Mouse (Mus musculus) cerebellum, adult 9-11 months (tissue): Measurements from ENCODE around the gene Serinc5.

Experiments
- DNase-seq: peaks from one replicate; pipeline ENCODE4 v3.0.0; 2022

Gene Serinc5

GRCm38 (mm10) chr13:92706342-92707061 is 95.6 kb downstream of the Serinc5 start:
- no peak for DNase-seq

DNA sequence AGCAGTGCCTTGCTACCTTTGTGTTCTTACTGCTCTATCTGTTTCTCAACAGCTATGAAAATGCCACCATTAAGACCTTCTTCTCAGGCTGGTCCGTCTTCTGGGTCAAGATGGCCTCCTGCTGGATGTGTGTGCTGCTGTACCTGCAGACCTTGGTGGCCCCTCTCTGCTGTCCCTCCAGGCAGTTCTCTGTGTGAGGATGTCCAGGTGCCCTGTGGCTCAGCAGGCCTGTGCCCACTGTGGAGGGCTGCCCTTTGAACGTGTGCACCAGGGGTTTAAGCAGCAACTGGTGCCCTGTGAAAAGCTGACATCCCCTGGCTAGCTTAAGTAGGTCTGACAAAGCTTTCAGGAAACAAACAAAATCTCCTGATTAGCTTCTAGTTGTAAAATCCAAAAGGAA is 97.0 kb downstream of the Serinc5 start:
- DNase-seq = no peak

GRCm38 (mm10) chr13:92708466-92708865 is 97.6 kb downstream of the Serinc5 start:
- DNase-seq = no peak

- no peak for DNase-seq
Measured at GRCm38 (mm10) chr13:92709535-92709934, 98.6 kb downstream of the Serinc5 start.

DNA sequence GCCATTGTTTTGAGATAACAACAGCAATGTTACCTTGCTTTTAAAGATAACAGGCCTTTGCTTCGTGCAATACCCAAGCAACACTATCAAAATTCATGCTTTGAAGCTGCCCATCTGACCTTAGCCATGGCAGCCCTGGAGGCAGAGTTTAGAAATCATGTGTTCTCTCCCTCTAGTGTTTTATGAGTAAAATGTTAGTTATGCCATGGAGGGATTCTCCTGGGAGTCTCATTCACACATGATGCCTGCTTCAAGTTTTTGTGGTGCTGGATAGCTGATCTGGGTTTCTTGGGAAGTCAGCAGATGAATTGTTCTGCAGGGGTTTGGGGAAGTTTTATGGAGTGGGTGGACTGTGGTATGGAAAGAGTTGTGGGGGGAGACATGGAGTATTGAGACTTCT is 99.5 kb downstream of the Serinc5 start:
- DNase-seq = no peak

GRCm38 (mm10) chr13:92711821-92712220 is 100.9 kb downstream of the Serinc5 start:
- DNase-seq = no peak

GRCm38 (mm10) chr13:92712619-92713018 is 101.7 kb downstream of the Serinc5 start:
- no peak for DNase-seq

- no peak for DNase-seq
Measured at GRCm38 (mm10) chr13:92717851-92718665, 107.2 kb downstream of the Serinc5 start.

- DNase-seq = no peak
Measured at GRCm38 (mm10) chr13:92721006-92721405, 110.1 kb downstream of the Serinc5 start.

GRCm38 (mm10) chr13:92722389-92722788 is 111.5 kb downstream of the Serinc5 start:
- no peak for DNase-seq

DNA sequence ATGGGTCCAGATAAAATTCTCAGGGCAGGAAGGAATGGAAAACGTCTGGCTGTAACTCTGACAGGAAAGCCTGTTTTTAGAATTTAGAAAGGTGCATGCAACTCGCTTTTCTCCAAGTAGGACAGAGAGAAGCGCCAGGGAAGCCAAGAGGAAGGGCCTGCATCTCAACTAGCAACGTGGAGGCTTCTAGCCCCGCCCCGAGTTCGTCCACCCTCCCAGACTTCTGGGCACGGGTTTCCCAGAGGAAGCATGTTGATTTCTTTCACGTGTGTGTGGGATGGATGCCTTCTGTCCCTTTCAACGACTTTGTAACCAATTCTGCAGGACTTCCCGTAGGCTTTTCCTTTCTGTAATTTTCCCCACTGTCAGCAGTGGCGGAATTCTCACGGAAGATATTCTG is 118.9 kb downstream of the Serinc5 start:
- no peak for DNase-seq

DNA sequence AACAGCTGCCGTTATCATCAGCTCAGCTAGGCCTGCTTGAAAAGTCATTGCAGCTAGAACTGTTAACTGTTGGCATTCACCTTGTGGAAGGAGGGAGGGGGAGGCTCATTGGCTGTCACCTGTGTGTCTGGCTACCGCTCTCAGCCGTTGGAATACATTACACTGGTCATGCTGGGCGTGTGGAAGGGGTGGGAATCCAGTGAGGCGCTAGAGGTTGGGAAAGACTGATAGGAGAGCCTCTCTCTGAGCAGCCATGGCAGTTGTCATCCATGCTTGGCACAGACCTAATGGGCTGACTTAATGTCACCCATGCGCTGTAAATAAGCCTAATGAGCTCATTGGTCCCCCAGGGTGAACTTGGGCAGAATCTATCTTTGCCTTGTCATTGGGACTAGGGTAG is 120.9 kb downstream of the Serinc5 start:
- no peak for DNase-seq

DNA sequence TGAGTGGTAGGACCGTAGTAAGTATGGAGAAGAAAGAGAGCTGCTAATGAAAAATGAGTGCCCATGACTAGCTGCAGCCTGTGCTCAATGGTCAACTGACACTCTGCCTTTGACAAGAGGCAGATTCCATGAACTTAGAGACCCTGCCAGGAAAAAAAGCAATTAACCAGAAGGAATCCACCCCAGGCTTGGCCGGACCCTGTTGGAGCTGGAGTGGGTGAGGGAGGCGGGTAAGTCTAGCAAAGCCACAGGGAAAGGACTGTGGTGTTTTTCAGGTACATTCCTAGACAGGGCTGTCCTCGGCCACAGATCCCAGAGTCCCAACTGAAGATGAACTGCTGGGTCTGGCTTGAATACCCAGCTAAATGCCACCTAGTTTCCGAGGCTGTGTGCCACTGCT is 121.9 kb downstream of the Serinc5 start:
- no peak for DNase-seq

- peak; percentile 62 for DNase-seq
Measured at GRCm38 (mm10) chr13:92733252-92733651, 122.4 kb downstream of the Serinc5 start.

DNA sequence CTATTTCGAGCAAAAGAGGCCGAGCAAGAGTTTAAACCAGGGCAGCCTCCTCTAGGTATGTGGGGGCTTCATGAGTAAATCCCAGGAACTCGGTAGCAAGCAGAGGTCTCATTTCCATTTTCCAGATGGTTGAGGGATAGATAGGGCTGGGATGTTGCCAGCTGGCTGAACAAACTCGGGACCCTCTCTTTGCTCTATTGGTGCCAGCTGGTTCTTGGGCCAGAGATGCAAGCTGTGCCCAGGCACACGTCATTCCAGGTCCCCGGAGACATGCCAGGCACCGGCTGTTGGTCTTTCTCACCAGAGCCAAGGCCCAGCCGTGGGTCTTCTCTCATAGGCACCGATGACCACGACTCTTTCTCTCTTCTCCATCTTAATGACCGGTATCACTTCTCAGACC is 122.8 kb downstream of the Serinc5 start:
- DNase-seq = peak; percentile 62

- no peak for DNase-seq
Measured at GRCm38 (mm10) chr13:92735693-92736092, 124.8 kb downstream of the Serinc5 start.

DNA sequence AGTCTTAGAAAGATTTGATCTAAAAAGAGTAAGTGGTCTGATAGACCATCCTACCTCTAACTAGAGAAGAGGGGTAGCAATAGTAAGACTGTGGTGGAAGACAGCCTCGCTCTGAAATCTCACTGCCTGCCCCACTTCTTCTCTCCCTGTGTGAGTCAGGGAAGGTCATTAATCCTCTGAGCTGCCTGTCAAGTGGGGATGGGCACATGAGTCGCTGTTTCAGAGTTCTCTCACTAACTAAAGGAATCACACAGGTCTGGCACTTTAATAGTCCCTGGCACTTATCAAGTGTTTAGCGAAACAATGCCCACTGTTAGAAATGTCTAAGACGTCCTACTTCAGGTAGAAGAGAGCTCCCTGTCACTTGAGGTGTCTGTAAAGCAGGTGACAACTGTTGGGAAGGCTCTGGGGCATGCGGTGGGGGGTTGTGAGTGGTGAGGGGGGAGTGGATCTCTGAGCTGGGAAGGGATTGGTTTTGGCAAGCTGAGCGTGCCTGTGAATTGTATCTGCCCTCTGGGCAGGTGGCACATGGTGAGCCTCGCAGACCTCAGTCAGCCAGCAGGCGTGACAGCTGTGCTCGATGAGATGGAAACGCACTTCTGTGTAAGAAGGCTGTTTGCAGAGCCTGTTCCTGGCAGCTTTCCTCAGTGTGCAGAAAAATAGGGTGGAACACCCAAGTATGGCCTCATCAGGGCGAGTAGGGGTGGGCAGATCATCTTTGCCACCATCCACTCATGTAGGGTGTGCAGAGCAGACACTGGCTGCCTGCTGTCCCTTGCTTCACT is 125.8 kb downstream of the Serinc5 start:
- DNase-seq = peak; percentile 50

DNA sequence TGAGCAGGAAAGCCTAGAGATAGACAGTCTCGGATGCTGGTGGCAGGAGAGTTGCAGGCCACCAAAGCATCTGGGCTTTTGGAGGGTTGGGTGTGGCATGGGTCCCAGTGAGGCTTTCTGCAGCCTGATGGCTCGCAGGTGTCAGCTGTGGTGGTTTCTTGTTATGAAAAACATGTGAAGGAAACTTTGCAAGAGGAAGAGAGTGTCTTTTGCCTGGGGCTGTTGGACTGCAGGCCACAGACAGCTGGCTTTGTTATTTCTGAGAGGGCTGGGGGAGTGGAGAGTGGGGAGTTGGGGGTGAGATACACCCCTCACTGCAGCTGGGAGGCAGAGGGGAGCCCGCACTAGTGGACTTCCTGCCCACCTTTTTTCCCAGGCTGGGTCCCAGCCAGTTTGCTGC is 127.9 kb downstream of the Serinc5 start:
- DNase-seq = no peak

GRCm38 (mm10) chr13:92739858-92740257 is 129.0 kb downstream of the Serinc5 start:
- DNase-seq = no peak

- peak; percentile 46 for DNase-seq
Measured at GRCm38 (mm10) chr13:92740671-92741270, 129.9 kb downstream of the Serinc5 start.

GRCm38 (mm10) chr13:92742886-92743285 is 132.0 kb downstream of the Serinc5 start:
- no peak for DNase-seq

DNA sequence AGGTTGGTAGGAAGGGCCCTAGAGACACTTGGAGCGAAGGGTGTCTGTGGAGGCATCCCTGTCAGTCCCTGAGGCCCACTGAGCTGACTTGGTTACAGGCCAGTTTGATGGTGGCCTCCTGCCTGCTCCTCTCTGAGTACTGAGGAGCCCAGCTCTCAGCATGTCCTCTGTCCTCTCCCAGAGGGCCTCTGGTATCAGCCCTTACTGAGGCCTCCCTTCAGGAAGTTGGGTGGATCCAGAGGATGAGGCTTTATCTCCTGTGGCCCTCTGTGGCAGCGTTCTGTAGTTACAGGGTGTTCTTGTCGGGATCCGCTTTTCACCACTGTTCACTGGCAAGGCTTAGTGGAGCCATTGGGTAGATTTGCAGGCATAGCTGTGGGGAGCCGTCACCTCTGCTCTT is 132.4 kb downstream of the Serinc5 start:
- DNase-seq = no peak

GRCm38 (mm10) chr13:92750976-92751518 is 140.2 kb downstream of the Serinc5 start:
- DNase-seq = peak; percentile 72
